29 mouse cellular contexts compared by ENCODE assay signal in genomic region chr7:79837247-79837646, GRCm38 (mm10). TPM values are rescaled to one million over a fixed set of nuclear protein-coding genes. Genes with fewer than 3 reads are reported as not detected.
A peak's percentile ranks its signal among the peaks of the same experiment; 100 is the strongest.
DNase-seq lines count a peak whose midpoint lies in the region; ATAC-seq and TF ChIP-seq lines count a peak whose summit lies in the region.
"Had no signal": no experiment of that assay in that cellular context is flagged by ENCODE, and none has a peak within 500 bp of the region (broad histone marks: within the 10 kb centered on the region; RNA-seq: fewer than 3 reads in every experiment).

No protein-coding gene starts in this region.

- no peaks in the 10 kb centered on the region for H3K27me3 ChIP-seq in kidney, embryonic 14.5 days (ENCODE audit: control insufficient read depth, insufficient read depth, low read length)
- no peaks in the 10 kb centered on the region for H3K27me3 ChIP-seq in kidney, embryonic 16.5 days (ENCODE audit: insufficient read depth, low read length)
- no peaks in the 10 kb centered on the region for H3K27me3 ChIP-seq in cerebellum, adult 2 months (ENCODE audit: control insufficient read depth, insufficient read depth, low read length)
- H3K27me3 ChIP-seq: heart, embryonic 15.5 days; hindbrain, embryonic 12.5 days; limb, embryonic 15.5 days; liver, embryonic 15.5 days; midbrain, embryonic 15.5 days; neural tube, embryonic 12.5 days; stomach, embryonic 15.5 days had no signal

- H3K4me3 ChIP-seq in kidney, embryonic 14.5 days (ENCODE audit: low read length): no peak overlapping the region
- no peak overlapping the region for H3K4me3 ChIP-seq in kidney, embryonic 16.5 days (ENCODE audit: low read length)
- no peak overlapping the region for H3K4me3 ChIP-seq in cerebellum, adult 2 months (replicated peaks; ENCODE audit: insufficient read depth, low read depth, low read length)
- H3K4me3 ChIP-seq: erythroblast, embryonic 14.5 days; heart, embryonic 10.5 days; heart, embryonic 15.5 days; hindbrain, embryonic 12.5 days; limb, embryonic 10.5 days; limb, embryonic 15.5 days; liver, embryonic 15.5 days; midbrain, embryonic 15.5 days; neural tube, embryonic 12.5 days; stomach, embryonic 15.5 days had no signal

- no peak overlapping the region for H3K4me2 ChIP-seq in kidney, embryonic 14.5 days (replicated peaks; ENCODE audit: low read depth, low read length)
- no peak overlapping the region for H3K4me2 ChIP-seq in kidney, embryonic 16.5 days (replicated peaks; ENCODE audit: low read depth, low read length)
- H3K4me2 ChIP-seq: heart, embryonic 15.5 days; hindbrain, embryonic 12.5 days; limb, embryonic 15.5 days; liver, embryonic 15.5 days; lung, embryonic 14.5 days; midbrain, embryonic 15.5 days; neural tube, embryonic 12.5 days; stomach, embryonic 15.5 days had no signal

- H3K4me1 ChIP-seq in kidney, embryonic 14.5 days (ENCODE audit: control insufficient read depth, insufficient read depth, low read length): peaks cover 3% of the 10 kb centered on the region; the same call in 1 of the 2 replicates
- H3K4me1 ChIP-seq in kidney, embryonic 16.5 days (ENCODE audit: insufficient read depth, low read length): peaks cover 6% of the 10 kb centered on the region; the same call in 1 of the 2 replicates
- no peaks in the 10 kb centered on the region for H3K4me1 ChIP-seq in cerebellum, adult 2 months (ENCODE audit: control insufficient read depth, insufficient read depth, low read length)
- H3K4me1 ChIP-seq: heart, embryonic 15.5 days; hindbrain, embryonic 12.5 days; liver, embryonic 15.5 days; midbrain, embryonic 15.5 days; neural tube, embryonic 12.5 days; stomach, embryonic 15.5 days had no signal

- TF ChIP-seq POLR2A in cerebellum, adult 2 months (IDR thresholded peaks at IDR 0.05; ENCODE audit: borderline replicate concordance, insufficient read depth, low read length): no peak

- DNase-seq in kidney, adult 11 months: peak; percentile 88
- peak; percentile 60 for DNase-seq in kidney, adult 18-20 months
- peak; percentile 74 to 87 for DNase-seq in kidney, postnatal 36 days
- no peak for DNase-seq in frontal cortex, postnatal 25 days (ENCODE audit: low spot score in 2 of 2)
- no peak for DNase-seq in left cerebral cortex, adult 18-20 months (ENCODE audit: low spot score in 2 of 2)
- no peak for DNase-seq in cerebellum, adult 2 months
- DNase-seq: adrenal gland, adult 8-10 months; cerebellum, adult 11-12 months; cerebellum, postnatal 10 days; gastrocnemius, postnatal 10 days; lung, embryonic 14.5 days; lung, postnatal 14 days had no signal

- no peak overlapping the region for H3K9ac ChIP-seq in kidney, embryonic 14.5 days (ENCODE audit: low read depth, low read length)
- H3K9ac ChIP-seq in kidney, embryonic 16.5 days (replicated peaks; ENCODE audit: low read length): no peak overlapping the region
- H3K9ac ChIP-seq: heart, embryonic 15.5 days; hindbrain, embryonic 12.5 days; limb, embryonic 15.5 days; liver, embryonic 15.5 days; lung, embryonic 14.5 days; midbrain, embryonic 15.5 days; neural tube, embryonic 12.5 days; stomach, embryonic 15.5 days had no signal

- no peaks in the 10 kb centered on the region for H3K36me3 ChIP-seq in kidney, embryonic 14.5 days (ENCODE audit: control insufficient read depth, insufficient read depth, low read length)
- 0 out of 2 replicates have a peak, but pooled peaks cover 11% of the 10 kb centered on the region for H3K36me3 ChIP-seq in kidney, embryonic 16.5 days (ENCODE audit: insufficient read depth, low read length)
- H3K36me3 ChIP-seq: G1E; heart, embryonic 10.5 days; heart, embryonic 15.5 days; hindbrain, embryonic 12.5 days; midbrain, embryonic 15.5 days; neural tube, embryonic 12.5 days; stomach, embryonic 15.5 days had no signal

- H3K9me3 ChIP-seq in kidney, embryonic 14.5 days (ENCODE audit: control insufficient read depth, low read length): no peaks in the 10 kb centered on the region
- no peaks in the 10 kb centered on the region for H3K9me3 ChIP-seq in kidney, embryonic 16.5 days (ENCODE audit: low read length)
- H3K9me3 ChIP-seq: G1E; heart, embryonic 10.5 days; heart, embryonic 15.5 days; hindbrain, embryonic 12.5 days; limb, embryonic 10.5 days; limb, embryonic 15.5 days; liver, embryonic 15.5 days; midbrain, embryonic 15.5 days; neural tube, embryonic 12.5 days; stomach, embryonic 15.5 days had no signal

- WGBS in kidney, embryonic 14.5 days: 72% methylated on average over 2 of the region's 2 CpGs
- WGBS in kidney, embryonic 16.5 days: 58% methylated on average over 2 of the region's 2 CpGs
- 56% methylated on average over 2 of the region's 2 CpGs for WGBS in cerebellum, adult 2 months

- H3K27ac ChIP-seq in kidney, embryonic 14.5 days (ENCODE audit: low read depth, low read length): no peak overlapping the region
- H3K27ac ChIP-seq in kidney, embryonic 16.5 days (ENCODE audit: low read length): no peak overlapping the region
- no peak overlapping the region for H3K27ac ChIP-seq in cerebellum, adult 2 months (ENCODE audit: insufficient read depth, low read length)
- H3K27ac ChIP-seq: heart, embryonic 10.5 days; heart, embryonic 15.5 days; hindbrain, embryonic 12.5 days; hindbrain, postnatal 0 days; limb, embryonic 10.5 days; limb, embryonic 15.5 days; liver, embryonic 15.5 days; midbrain, embryonic 15.5 days; neural tube, embryonic 12.5 days; stomach, embryonic 15.5 days had no signal

- TF ChIP-seq CTCF in cerebellum, adult 2 months (IDR thresholded peaks at IDR 0.05; ENCODE audit: borderline replicate concordance, insufficient read depth, low read depth, low read length): no peak

- ATAC-seq in kidney, embryonic 14.5 days (ENCODE audit: low FRiP score, low TSS enrichment): no peak
- peak; percentile 66 for ATAC-seq in kidney, embryonic 16.5 days (ENCODE audit: low FRiP score, low TSS enrichment)
- ATAC-seq: forebrain, embryonic 16.5 days; hindbrain, postnatal 0 days; midbrain, embryonic 15.5 days had no signal

RNA-seq across cellular contexts. Expression of gene Anpep, which starts 23.6 kb away (rescaled TPM):
- polyA plus RNA-seq in kidney, embryonic 14.5 days (2014; fragmentation: Nextera tagmentation; extraction: Ambion mirVana): 23.7 and 39.0 TPM in 2 replicates
- 163 and 164 TPM in 2 replicates for polyA plus RNA-seq in kidney, embryonic 16.5 days (2015; fragmentation: Nextera tagmentation; extraction: Ambion mirVana)
- total RNA-seq in left cerebral cortex, adult 18-20 months (2021): 1 to 10 TPM; 5.3 to 5.5 TPM
- polyA plus RNA-seq in cerebellum, adult 2 months (2012; rRNA removed): 3.0 and 3.3 TPM in 2 replicates
- polyA plus RNA-seq: G1E had no signal

RNA-seq across cellular contexts. Expression of gene Mesp2, which starts 26.7 kb away (rescaled TPM):
- polyA plus RNA-seq in kidney, embryonic 14.5 days (2014; fragmentation: Nextera tagmentation; extraction: Ambion mirVana): 0.57 and 0.64 TPM in 2 replicates
- polyA plus RNA-seq in kidney, embryonic 16.5 days (2015; fragmentation: Nextera tagmentation; extraction: Ambion mirVana): 0.78 and 0.82 TPM in 2 replicates
- 1 to 10 TPM; 1.6 to 2.0 TPM for total RNA-seq in left cerebral cortex, adult 18-20 months (2021)
- 0.15 and 0.17 TPM in 2 replicates for polyA plus RNA-seq in cerebellum, adult 2 months (2012; rRNA removed)
- total RNA-seq: G1E had no signal
- polyA plus RNA-seq: erythroblast, embryonic 14.5 days; G1E; liver, embryonic 15.5 days had no signal

RNA-seq across cellular contexts. Expression of gene Mesp1, which starts 43.7 kb away (rescaled TPM):
- polyA plus RNA-seq in kidney, embryonic 14.5 days (2014; fragmentation: Nextera tagmentation; extraction: Ambion mirVana): not detected in 2 replicates
- not detected in 2 replicates for polyA plus RNA-seq in kidney, embryonic 16.5 days (2015; fragmentation: Nextera tagmentation; extraction: Ambion mirVana)
- total RNA-seq in left cerebral cortex, adult 18-20 months (2021): under 1 TPM in 1 of 2 experiments, not detected in 1; 0.28 TPM
- not detected in 2 replicates for polyA plus RNA-seq in cerebellum, adult 2 months (2012; rRNA removed)
- total RNA-seq: adrenal gland, adult 8-10 months; G1E; gastrocnemius, postnatal 10 days; heart, postnatal 25 days; layer of hippocampus, adult 8-10 months had no signal
- polyA plus RNA-seq: forebrain, embryonic 16.5 days; G1E; heart, embryonic 15.5 days; limb, embryonic 10.5 days; liver, embryonic 15.5 days; lung, embryonic 14.5 days; midbrain, embryonic 15.5 days; neural tube, embryonic 12.5 days had no signal

Comparison
In these comparisons a context has a peak if more than half of its experiments do, and no peak if none do; other contexts are left out.
1. DNase-seq: peak in kidney, adult 11 months (single experiment), kidney, adult 18-20 months (single experiment) and kidney, postnatal 36 days (2 of 2); none in frontal cortex, postnatal 25 days (0 of 2), left cerebral cortex, adult 18-20 months (0 of 2) and cerebellum, adult 2 months (0 of 2).